Mouse (Mus musculus) myocyte (in vitro differentiated cells): ENCODE measurements around the gene Kansl3.

Experiments
- CEBPB ChIP-seq: IDR thresholded peaks from 2 replicates; pipeline ENCODE4 v1.6.1; 2011; ENCODE audit warnings: mild to moderate bottlenecking, moderate library complexity; ENCODE audit not compliant: poor library complexity, insufficient read depth, severe bottlenecking
- MYOG ChIP-seq, 3 experiments: IDR thresholded peaks; one replicate each; pipeline ENCODE4 v1.6.1; 2011; ENCODE audit warnings: control low read depth in 2 of 3, low read depth in 2 of 3, mild to moderate bottlenecking in 2 of 3; ENCODE audit not compliant: insufficient read length in 2 of 3, control insufficient read depth in 1 of 3, insufficient read depth in 1 of 3
- POLR2A ChIP-seq: IDR thresholded peaks from one replicate; pipeline ENCODE4 v1.6.1; 2011; ENCODE audit warnings: low read depth, mild to moderate bottlenecking, control low read depth, moderate library complexity; ENCODE audit not compliant: insufficient read length

- TF ChIP-seq POLR2A (no peak), CEBPB (no peak), MYOG (IDR thresholded peaks at IDR 0.05; ENCODE audit: control insufficient read depth in 1 of 3, insufficient read depth in 1 of 3, insufficient read length in 2 of 3, low read depth in 2 of 3) (no peak)
These were observed 641 bp downstream of the Kansl3 start for GRCm38 (mm10) chr1:36368112-36368968.
